Mouse (Mus musculus) neural tube, embryonic 12.5 days (tissue): Measurements from ENCODE around the gene Mrpl10. TPM values are rescaled to one million over a fixed set of nuclear protein-coding genes. Genes with fewer than 3 reads are reported as not detected.
A peak's percentile ranks its signal among the peaks of the same experiment; 100 is the strongest.

Experiments
- ATAC-seq: fragments of 200-750 bp; cut with Nextera tagmentation; 2 replicates; pipeline ENCODE4 v1.8.0; 2017; ENCODE audit warnings: low read depth, mild to moderate bottlenecking, moderate TSS enrichment, moderate library complexity; ENCODE audit not compliant: low FRiP score
- H3K27ac ChIP-seq: fragments of 300-500 bp; sonication (generic); 2 replicates; pipeline ENCODE4 v1.5.1; 2016
- H3K27me3 ChIP-seq: fragments of 300-500 bp; sonication (generic); replicated peaks from 2 replicates; pipeline ENCODE4 v1.6.1; 2016; ENCODE audit warnings: mild to moderate bottlenecking
- H3K36me3 ChIP-seq: fragments of 300-500 bp; sonication (generic); 2 replicates; pipeline ENCODE4 v1.6.1; 2016; ENCODE audit warnings: mild to moderate bottlenecking
- H3K4me1 ChIP-seq: fragments of 300-500 bp; sonication (generic); 2 replicates; pipeline ENCODE4 v1.6.1; 2016
- H3K4me2 ChIP-seq: fragments of 300-500 bp; sonication (generic); replicated peaks from 2 replicates; pipeline ENCODE4 v1.6.1; 2016; ENCODE audit warnings: mild to moderate bottlenecking
- H3K4me3 ChIP-seq: fragments of 300-500 bp; sonication (generic); 2 replicates; pipeline ENCODE4 v1.5.1; 2016
- H3K9ac ChIP-seq: fragments of 300-500 bp; sonication (generic); 2 replicates; pipeline ENCODE4 v1.6.1; 2016; ENCODE audit warnings: mild to moderate bottlenecking
- H3K9me3 ChIP-seq: fragments of 300-500 bp; sonication (generic); 2 replicates; pipeline ENCODE4 v1.6.1; 2016; ENCODE audit warnings: mild to moderate bottlenecking
- WGBS: fragments of 180-500 bp; shearing (Covaris S2); methylation state at CpG from one replicate; pipeline ENCODE4 v1.1.7; 2016; 5-methylcytosine and 5-hydroxymethylcytosine counted together
- polyA plus RNA-seq: library from polyadenylated mRNA; unstranded; fragments of >200 nt; fragmentation: Nextera tagmentation; extraction: Ambion mirVana; gene quantifications from 2 replicates; pipeline ENCODE4 v1.2.1, GENCODE M21; 2016

Gene Mrpl10
- polyA plus RNA-seq, 1 experiment from 2014 or later: 68.3 TPM

DNA sequence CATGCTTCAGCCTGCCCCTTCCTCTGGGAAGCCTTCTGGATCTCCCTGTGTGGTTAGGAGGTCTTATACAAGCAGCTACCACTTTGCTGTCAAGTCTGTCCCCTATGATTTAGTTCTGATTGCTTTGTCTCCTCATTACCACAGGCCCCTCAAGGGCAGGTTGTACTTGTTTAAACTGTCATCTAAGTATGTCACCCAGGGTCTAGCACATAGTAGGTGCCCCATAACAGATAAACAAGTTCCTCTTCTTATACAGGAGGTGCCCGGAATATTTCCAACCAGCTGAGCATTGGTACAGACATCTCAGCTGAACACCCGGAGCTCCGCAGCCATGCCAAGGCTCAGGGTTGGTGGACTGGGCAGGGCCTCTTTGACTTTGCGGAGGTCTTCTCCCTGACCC lies 8.9 kb upstream of the Mrpl10 start:
- Histone ChIP-seq H3K4me2 (no peak overlapping the region), H3K9me3 (no peaks in the 10 kb centered on the region), H3K27ac (no peak overlapping the region), H3K36me3 (peaks cover 9% of the 10 kb centered on the region; the same call in 1 of the 2 replicates), H3K4me3 (no peak overlapping the region), H3K9ac (no peak overlapping the region), H3K27me3 (no peaks in the 10 kb centered on the region), H3K4me1 (peaks cover 11% of the 10 kb centered on the region; the same call in 1 of the 2 replicates)
- no peak for ATAC-seq
- WGBS: 95% methylated on average over 4 of the region's 4 CpGs

DNA sequence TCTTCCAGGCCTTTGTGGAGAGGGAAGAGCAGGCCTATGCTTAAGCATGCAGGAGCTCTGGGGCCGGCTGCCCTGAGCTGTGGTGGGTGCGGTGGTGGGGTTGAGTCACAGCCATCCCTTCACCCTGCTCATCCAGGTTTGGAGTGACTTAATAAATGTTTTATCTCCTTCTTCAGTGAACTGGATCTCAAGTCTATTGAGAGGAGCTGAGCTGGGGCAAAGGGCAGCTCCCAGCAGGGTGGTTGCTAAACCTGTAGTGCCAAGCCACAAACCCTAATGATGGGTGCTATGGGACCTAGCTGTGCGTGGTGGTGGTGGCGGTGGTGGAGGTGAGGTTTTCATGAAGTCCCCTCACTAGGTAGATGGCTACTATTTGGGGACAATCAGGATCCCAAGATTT lies 7.6 kb upstream of the Mrpl10 start:
- Histone ChIP-seq H3K4me3 (no peak overlapping the region), H3K9me3 (no peaks in the 10 kb centered on the region), H3K4me2 (no peak overlapping the region), H3K36me3 (peaks cover 9% of the 10 kb centered on the region; the same call in 1 of the 2 replicates), H3K9ac (no peak overlapping the region), H3K4me1 (peaks cover 11% of the 10 kb centered on the region; the same call in 1 of the 2 replicates), H3K27me3 (no peaks in the 10 kb centered on the region), H3K27ac (no peak overlapping the region)
- no peak for ATAC-seq
- WGBS: 89% methylated on average over 4 of the region's 4 CpGs

DNA sequence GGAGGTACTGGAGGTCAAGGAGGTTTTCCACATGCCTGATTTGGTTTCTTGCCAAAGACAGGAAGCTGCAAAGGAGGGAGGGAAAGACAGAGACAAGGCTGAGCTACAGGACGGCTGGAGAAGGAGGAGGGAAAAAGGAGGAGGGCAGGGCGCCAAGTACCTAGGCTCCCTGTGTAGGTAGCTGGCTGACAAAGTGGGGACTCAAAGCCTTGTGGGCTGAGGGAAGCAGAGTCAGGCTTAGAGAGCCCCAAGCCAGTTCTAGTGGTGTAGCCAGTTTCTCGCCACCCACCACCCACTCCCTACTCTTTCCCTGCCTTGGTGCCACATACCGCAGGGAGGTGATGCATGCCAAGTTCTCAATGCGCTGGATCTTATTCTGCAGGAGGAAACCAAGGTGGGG lies 5.2 kb upstream of the Mrpl10 start:
- Histone ChIP-seq H3K9ac (no peak overlapping the region), H3K27me3 (no peaks in the 10 kb centered on the region), H3K4me2 (no peak overlapping the region), H3K4me3 (no peak overlapping the region), H3K4me1 (no peaks in the 10 kb centered on the region; the same call in 1 of the 2 replicates), H3K9me3 (no peaks in the 10 kb centered on the region), H3K36me3 (peaks cover 9% of the 10 kb centered on the region; the same call in 1 of the 2 replicates), H3K27ac (no peak overlapping the region)
- 78% methylated on average over 5 of the region's 5 CpGs for WGBS
- ATAC-seq: no peak

- H3K4me3 ChIP-seq: no peak overlapping the region
- no peak overlapping the region for H3K27ac ChIP-seq
- H3K9me3 ChIP-seq: no peaks in the 10 kb centered on the region
- H3K4me1 ChIP-seq: peaks cover 8% of the 10 kb centered on the region
- H3K9ac ChIP-seq: no peak overlapping the region
- no peak overlapping the region for H3K4me2 ChIP-seq
- WGBS: 66% methylated on average over 7 of the region's 7 CpGs
- no peaks in the 10 kb centered on the region for H3K27me3 ChIP-seq
- ATAC-seq: no peak
- H3K36me3 ChIP-seq: no peaks in the 10 kb centered on the region
These were observed 2.5 kb upstream of the Mrpl10 start for GRCm38 (mm10) chr11:97038881-97039280.

DNA sequence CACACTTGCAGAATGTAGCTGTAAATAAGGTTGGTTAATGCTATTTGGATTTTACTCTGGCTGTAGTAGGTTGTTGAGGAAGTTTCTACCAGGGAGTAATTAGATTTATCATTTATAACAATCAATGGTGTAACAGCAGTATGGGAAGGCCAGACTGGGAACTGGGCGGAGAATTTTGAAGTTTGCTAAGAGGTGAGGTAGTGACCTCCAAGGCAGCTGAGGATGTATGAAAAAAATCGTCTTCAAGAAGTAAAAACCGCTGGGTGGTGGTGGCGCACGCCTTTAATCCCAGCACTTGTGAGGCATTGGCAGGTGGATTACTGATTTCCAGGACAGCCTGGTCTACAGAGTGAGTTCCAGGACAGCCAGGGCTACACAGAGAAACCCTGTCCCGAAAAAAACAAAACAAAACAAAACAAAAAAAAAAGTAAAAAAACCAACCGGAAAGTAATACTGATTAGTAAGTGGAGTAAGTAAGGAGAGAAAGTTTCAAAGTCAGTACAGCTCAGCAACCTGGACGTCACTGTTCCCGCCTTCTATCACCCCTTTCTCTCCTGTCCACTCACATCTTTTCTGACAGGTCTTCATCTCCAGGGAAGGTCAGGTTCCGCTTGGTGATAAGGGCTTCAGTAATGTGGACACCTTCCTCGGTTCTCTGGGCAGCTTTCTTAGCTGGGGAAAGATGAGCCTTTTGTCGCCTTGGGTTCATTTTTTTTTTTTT lies 899 bp upstream of the Mrpl10 start:
- H3K27ac ChIP-seq: no peak overlapping the region
- no peaks in the 10 kb centered on the region for H3K9me3 ChIP-seq
- H3K9ac ChIP-seq: no peak overlapping the region
- no peak for ATAC-seq
- peak overlapping the region; percentile 76 for H3K4me3 ChIP-seq
- peaks cover 8% of the 10 kb centered on the region for H3K4me1 ChIP-seq
- no peaks in the 10 kb centered on the region for H3K27me3 ChIP-seq
- 54% methylated on average over 12 of the region's 12 CpGs for WGBS
- peaks cover 9% of the 10 kb centered on the region; the same call in 1 of the 2 replicates for H3K36me3 ChIP-seq
- H3K4me2 ChIP-seq: peak overlapping the region; percentile 77

- peaks cover 33% of the 10 kb centered on the region for H3K36me3 ChIP-seq
- ATAC-seq: no peak
- no peaks in the 10 kb centered on the region for H3K27me3 ChIP-seq
- H3K9ac ChIP-seq: no peak overlapping the region
- no peaks in the 10 kb centered on the region for H3K9me3 ChIP-seq
- 99% methylated on average over 8 of the region's 8 CpGs for WGBS
- no peak overlapping the region for H3K4me2 ChIP-seq
- no peak overlapping the region for H3K27ac ChIP-seq
- peaks cover 8% of the 10 kb centered on the region for H3K4me1 ChIP-seq
- no peak overlapping the region for H3K4me3 ChIP-seq
These were observed 3.5 kb downstream of the Mrpl10 start for GRCm38 (mm10) chr11:97044902-97045301.

GRCm38 (mm10) chr11:97045861-97046260 lies 4.5 kb downstream of the Mrpl10 start:
- H3K4me2 ChIP-seq: no peak overlapping the region
- no peak overlapping the region for H3K9ac ChIP-seq
- ATAC-seq: no peak
- WGBS: 81% methylated on average over 7 of the region's 7 CpGs
- H3K4me1 ChIP-seq: peaks cover 15% of the 10 kb centered on the region
- H3K9me3 ChIP-seq: no peaks in the 10 kb centered on the region
- no peak overlapping the region for H3K4me3 ChIP-seq
- H3K27me3 ChIP-seq: no peaks in the 10 kb centered on the region
- peaks cover 33% of the 10 kb centered on the region for H3K36me3 ChIP-seq
- no peak overlapping the region for H3K27ac ChIP-seq

- peaks cover 22% of the 10 kb centered on the region for H3K4me1 ChIP-seq
- H3K4me2 ChIP-seq: no peak overlapping the region
- no peaks in the 10 kb centered on the region for H3K9me3 ChIP-seq
- H3K9ac ChIP-seq: no peak overlapping the region
- H3K36me3 ChIP-seq: peaks cover 33% of the 10 kb centered on the region
- H3K27me3 ChIP-seq: no peaks in the 10 kb centered on the region
- no peak overlapping the region for H3K27ac ChIP-seq
- WGBS: 87% methylated on average over 8 of the region's 8 CpGs
- no peak overlapping the region for H3K4me3 ChIP-seq
- no peak for ATAC-seq
These were observed 6.8 kb downstream of the Mrpl10 start for GRCm38 (mm10) chr11:97048090-97048650.

- no peak overlapping the region for H3K9ac ChIP-seq
- no peaks in the 10 kb centered on the region for H3K27me3 ChIP-seq
- no peak for ATAC-seq
- 80% methylated on average over 6 of the region's 6 CpGs for WGBS
- no peak overlapping the region for H3K4me2 ChIP-seq
- peaks cover 40% of the 10 kb centered on the region for H3K36me3 ChIP-seq
- no peak overlapping the region for H3K4me3 ChIP-seq
- no peaks in the 10 kb centered on the region for H3K9me3 ChIP-seq
- H3K27ac ChIP-seq: no peak overlapping the region
- peaks cover 22% of the 10 kb centered on the region for H3K4me1 ChIP-seq
These were observed 8.2 kb downstream of the Mrpl10 start for GRCm38 (mm10) chr11:97049492-97050085.

GRCm38 (mm10) chr11:97050216-97050943 lies 9.0 kb downstream of the Mrpl10 start, which contains the start of gene Osbpl7:
Gene Osbpl7, plus strand, starts transcription at chr11:97050628.
- peak within 1 kb of the TSS; percentile 59 for H3K4me3 ChIP-seq
- H3K4me2 ChIP-seq: peak within 1 kb of the TSS; percentile 90
- H3K36me3 ChIP-seq: peaks cover 43% of the 10 kb centered on the region
- H3K4me1 ChIP-seq: peaks cover 22% of the 10 kb centered on the region
- peak within 1 kb of the TSS; percentile 78 for H3K9ac ChIP-seq
- WGBS: 7% methylated on average over 18 of the region's 18 CpGs
- peak; percentile 80 for ATAC-seq
- H3K27me3 ChIP-seq: no peaks in the 10 kb centered on the region
- no peaks in the 10 kb centered on the region for H3K9me3 ChIP-seq
- H3K27ac ChIP-seq: no peak within 1 kb of the TSS

DNA sequence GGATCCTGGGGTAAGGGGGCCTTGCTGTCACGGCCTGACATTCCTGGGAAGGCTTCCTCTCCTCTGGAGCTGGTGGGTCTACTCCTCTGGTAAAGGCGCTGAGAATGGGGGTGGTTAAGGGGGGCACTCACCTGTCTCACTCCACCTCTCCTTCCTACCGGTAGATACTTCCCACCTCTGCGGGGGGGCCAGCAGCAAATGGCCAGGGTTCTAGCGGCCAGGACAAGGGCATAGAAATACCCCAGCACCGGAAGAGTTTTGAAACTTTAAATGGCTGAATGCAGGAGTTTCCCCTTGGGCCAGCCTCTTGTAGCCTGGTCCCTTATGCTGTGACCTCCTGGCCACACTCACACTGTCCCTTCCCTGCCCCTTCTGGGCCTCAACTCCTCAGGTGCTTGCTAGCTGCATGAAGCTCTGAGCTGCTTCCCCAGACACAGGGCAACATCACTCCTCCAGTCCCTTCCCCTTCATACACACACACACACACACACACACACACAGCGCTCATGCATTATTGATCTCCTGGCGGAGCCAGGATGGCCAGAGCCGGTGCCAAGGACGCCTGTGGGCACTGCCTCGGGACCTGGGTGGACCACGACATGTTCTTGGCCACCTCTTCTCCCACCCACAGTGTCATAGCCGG lies 9.7 kb downstream of the Mrpl10 start:
- H3K9ac ChIP-seq: peak overlapping the region; percentile 78
- no peaks in the 10 kb centered on the region for H3K27me3 ChIP-seq
- no peaks in the 10 kb centered on the region for H3K9me3 ChIP-seq
- H3K4me1 ChIP-seq: peaks cover 22% of the 10 kb centered on the region
- H3K27ac ChIP-seq: no peak overlapping the region
- peaks cover 46% of the 10 kb centered on the region for H3K36me3 ChIP-seq
- WGBS: 30% methylated on average over 13 of the region's 13 CpGs
- H3K4me2 ChIP-seq: peak overlapping the region; percentile 90
- H3K4me3 ChIP-seq: peak overlapping the region; percentile 59
- no peak; the same call in 1 of the 2 replicates for ATAC-seq
